Mouse (Mus musculus) layer of hippocampus, adult 18-20 months (tissue): Measurements from ENCODE around the gene Nrbf2. TPM values are rescaled to one million over a fixed set of nuclear protein-coding genes. Genes with fewer than 3 reads are reported as not detected.
A peak's percentile ranks its signal among the peaks of the same experiment; 100 is the strongest.

ENCODE experiments used
- DNase-seq, 2 experiments: peaks; one replicate each; pipeline ENCODE4 v3.0.0; 2022; ENCODE audit warnings: low spot score in 2 of 2
- total RNA-seq, 2 experiments: library from RNA; stranded (reverse); gene quantifications; 2 replicates each; pipeline ENCODE4 v1.2.3; 2021

The Nrbf2 gene
- total RNA-seq, 2 experiments from 2014 or later: 18.4 to 21.6 TPM

GRCm38 (mm10) chr10:67295938-67296466 is 10.9 kb upstream of the Nrbf2 start:
- DNase-seq: no peak

GRCm38 (mm10) chr10:67295331-67295730 is 10.2 kb upstream of the Nrbf2 start:
- DNase-seq: no peak

GRCm38 (mm10) chr10:67291087-67291486 is 6.0 kb upstream of the Nrbf2 start:
- DNase-seq: no peak

- no peak for DNase-seq
Measured at GRCm38 (mm10) chr10:67290622-67291021, 5.5 kb upstream of the Nrbf2 start.

- DNase-seq: peak; percentile 45 to 66
Measured at GRCm38 (mm10) chr10:67287877-67288276, 2.8 kb upstream of the Nrbf2 start.

- no peak for DNase-seq
Measured at GRCm38 (mm10) chr10:67284761-67285175, 337 bp downstream of the Nrbf2 start.

GRCm38 (mm10) chr10:67284311-67284710 is 794 bp downstream of the Nrbf2 start:
- DNase-seq: no peak

- DNase-seq: no peak
Measured at GRCm38 (mm10) chr10:67283516-67283915, 1.6 kb downstream of the Nrbf2 start.

GRCm38 (mm10) chr10:67282531-67282930 is 2.6 kb downstream of the Nrbf2 start:
- DNase-seq: no peak

- DNase-seq: no peak
Measured at GRCm38 (mm10) chr10:67281852-67282251, 3.3 kb downstream of the Nrbf2 start.

- no peak for DNase-seq
Measured at GRCm38 (mm10) chr10:67275916-67276315, 9.2 kb downstream of the Nrbf2 start.

GRCm38 (mm10) chr10:67264852-67265251 is 20.3 kb downstream of the Nrbf2 start:
- peak in 1 of 2 experiments; percentile 51 for DNase-seq

- DNase-seq: no peak
Measured at GRCm38 (mm10) chr10:67253115-67253514, 32.0 kb downstream of the Nrbf2 start.

GRCm38 (mm10) chr10:67252353-67252752 is 32.8 kb downstream of the Nrbf2 start:
- no peak for DNase-seq

- DNase-seq: no peak
Measured at GRCm38 (mm10) chr10:67250846-67251245, 34.3 kb downstream of the Nrbf2 start.

- DNase-seq: peak; percentile 35 to 71
Measured at GRCm38 (mm10) chr10:67249486-67249885, 35.6 kb downstream of the Nrbf2 start.

GRCm38 (mm10) chr10:67247145-67247544 is 38.0 kb downstream of the Nrbf2 start:
- DNase-seq: no peak

GRCm38 (mm10) chr10:67230439-67230838 is 54.7 kb downstream of the Nrbf2 start:
- DNase-seq: no peak

- no peak for DNase-seq
Measured at GRCm38 (mm10) chr10:67226543-67226942, 58.6 kb downstream of the Nrbf2 start.

- peak; percentile 21 to 66 for DNase-seq
Measured at GRCm38 (mm10) chr10:67226109-67226508, 59.0 kb downstream of the Nrbf2 start.

- DNase-seq: no peak
Measured at GRCm38 (mm10) chr10:67225528-67225927, 59.6 kb downstream of the Nrbf2 start.

GRCm38 (mm10) chr10:67223942-67224341 is 61.2 kb downstream of the Nrbf2 start:
- DNase-seq: no peak

GRCm38 (mm10) chr10:67221284-67221683 is 63.8 kb downstream of the Nrbf2 start:
- no peak for DNase-seq

- no peak for DNase-seq
Measured at GRCm38 (mm10) chr10:67220251-67220650, 64.9 kb downstream of the Nrbf2 start.
